Mouse (Mus musculus) cerebellum, adult 2 months (tissue): ENCODE data around the gene Pik3cg.

ENCODE experiments used
- CTCF ChIP-seq: fragments of 200-500 bp; IDR thresholded peaks from 2 replicates; pipeline ENCODE4 v1.5.1; 2011; ENCODE audit warnings: low read depth, mild to moderate bottlenecking, control low read depth, low read length, moderate library complexity, borderline replicate concordance; ENCODE audit not compliant: insufficient read depth
- POLR2A ChIP-seq: fragments of 200-500 bp; IDR thresholded peaks from 2 replicates; pipeline ENCODE4 v1.6.1; 2011; ENCODE audit warnings: low read length, control low read depth, borderline replicate concordance; ENCODE audit not compliant: insufficient read depth

DNA sequence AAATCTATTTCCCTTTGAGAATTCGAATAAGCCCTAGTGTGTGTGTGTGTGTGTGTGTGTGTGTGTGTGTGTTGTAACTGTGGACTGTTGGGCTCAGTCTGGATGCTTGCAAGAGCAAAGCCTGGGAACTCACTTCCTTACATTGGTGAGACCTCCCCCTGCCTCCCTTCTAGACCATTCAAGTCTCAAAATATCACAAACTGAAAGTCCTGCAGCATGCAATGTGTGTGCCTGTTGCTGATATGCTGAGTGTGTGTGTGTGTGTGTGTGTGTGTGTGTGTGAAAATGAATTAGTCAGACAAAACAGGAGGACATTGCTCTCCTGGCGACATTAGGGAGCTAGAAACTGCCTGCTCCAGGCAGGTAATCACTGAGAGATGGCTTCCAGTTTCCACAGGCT is 492 bp upstream of the Pik3cg start:
- TF ChIP-seq POLR2A (no peak), CTCF (no peak)
